Mouse (Mus musculus) limb, embryonic 13.5 days (tissue): Measurements from ENCODE around the gene Gm20388. TPM values are rescaled to one million over a fixed set of nuclear protein-coding genes. Genes with fewer than 3 reads are reported as not detected.
"Not testable (repeated sequence)": the region's sequence is repeated elsewhere in the genome, so short reads cannot be mapped to it uniquely, and the experiment has no call there.

Experiments used
- ATAC-seq: fragments of 200-750 bp; cut with Nextera tagmentation; 2 replicates; pipeline ENCODE4 v1.8.0; 2017; ENCODE audit warnings: low read depth, moderate number of reproducible peaks, moderate TSS enrichment; ENCODE audit not compliant: low FRiP score
- H3K27ac ChIP-seq: fragments of 300-500 bp; sonication (generic); 2 replicates; pipeline ENCODE4 v1.5.1; 2015; ENCODE audit warnings: inconsistent platforms, mild to moderate bottlenecking, moderate library complexity
- H3K27me3 ChIP-seq: fragments of 300-500 bp; sonication (generic); 2 replicates; pipeline ENCODE4 v1.6.1; 2015; ENCODE audit warnings: mild to moderate bottlenecking, inconsistent platforms
- H3K36me3 ChIP-seq: fragments of 300-500 bp; sonication (generic); 2 replicates; pipeline ENCODE4 v1.6.1; 2015; ENCODE audit warnings: inconsistent platforms, mild to moderate bottlenecking, moderate library complexity
- H3K4me1 ChIP-seq: fragments of 300-500 bp; sonication (generic); 2 replicates; pipeline ENCODE4 v1.6.1; 2015; ENCODE audit warnings: inconsistent platforms
- H3K4me2 ChIP-seq: fragments of 300-500 bp; sonication (generic); replicated peaks from 2 replicates; pipeline ENCODE4 v1.6.1; 2015; ENCODE audit warnings: inconsistent platforms, mild to moderate bottlenecking, moderate library complexity
- H3K4me3 ChIP-seq: fragments of 300-500 bp; sonication (generic); 2 replicates; pipeline ENCODE4 v1.5.1; 2015; ENCODE audit warnings: moderate library complexity, mild to moderate bottlenecking, inconsistent platforms
- H3K9ac ChIP-seq: fragments of 300-500 bp; sonication (generic); 2 replicates; pipeline ENCODE4 v1.6.1; 2015; ENCODE audit warnings: mild to moderate bottlenecking, inconsistent platforms
- H3K9me3 ChIP-seq: fragments of 300-500 bp; sonication (generic); 2 replicates; pipeline ENCODE4 v1.6.1; 2016; ENCODE audit warnings: inconsistent platforms
- WGBS: fragments of 180-500 bp; shearing (Covaris S2); methylation state at CpG from one replicate; pipeline ENCODE4 v1.1.7; 2015; 5-methylcytosine and 5-hydroxymethylcytosine counted together
- polyA plus RNA-seq: library from polyadenylated mRNA; unstranded; fragments of >200 nt; fragmentation: Nextera tagmentation; extraction: Ambion mirVana; gene quantifications from 2 replicates; pipeline ENCODE4 v1.2.1, GENCODE M21; 2015

The Gm20388 gene
- polyA plus RNA-seq, 1 experiment from 2014 or later: 7.1 TPM

- peak overlapping the region; percentile 7; the same call in 1 of the 2 replicates for H3K4me2 ChIP-seq
- no peak for ATAC-seq
- 13% methylated on average over 10 of the region's 10 CpGs for WGBS
Observed at GRCm38 (mm10) chr8:120352096-120352495, 441.5 kb downstream of the Gm20388 start.

GRCm38 (mm10) chr8:120356067-120356466, 445.4 kb downstream of the Gm20388 start:
- H3K27me3 ChIP-seq: no peaks in the 10 kb centered on the region
- WGBS: 76% methylated on average over 9 of the region's 9 CpGs
- H3K4me2 ChIP-seq: no peak overlapping the region
- no peaks in the 10 kb centered on the region for H3K9me3 ChIP-seq
- no peak overlapping the region for H3K9ac ChIP-seq
- H3K4me1 ChIP-seq: peaks cover 55% of the 10 kb centered on the region
- H3K27ac ChIP-seq: no peak overlapping the region
- no peak for ATAC-seq
- no peak overlapping the region for H3K4me3 ChIP-seq
- peaks cover 3% of the 10 kb centered on the region; the same call in 1 of the 2 replicates for H3K36me3 ChIP-seq

More at GRCm38 (mm10) chr8:120352096-120352495, 441.5 kb downstream of the Gm20388 start:
- peaks cover 3% of the 10 kb centered on the region; the same call in 1 of the 2 replicates for H3K36me3 ChIP-seq
- H3K27ac ChIP-seq: 0 out of 2 replicates have a peak overlapping the region, but pooled peaks have one; percentile 29
- no peaks in the 10 kb centered on the region for H3K9me3 ChIP-seq
- peaks cover 59% of the 10 kb centered on the region for H3K4me1 ChIP-seq
- H3K4me3 ChIP-seq: no peak overlapping the region
- no peak overlapping the region for H3K9ac ChIP-seq
- no peaks in the 10 kb centered on the region for H3K27me3 ChIP-seq

GRCm38 (mm10) chr8:120357504-120357903, 446.9 kb downstream of the Gm20388 start:
- Histone ChIP-seq H3K4me2 (no peak overlapping the region), H3K4me3 (no peak overlapping the region), H3K27ac (no peak overlapping the region), H3K9ac (no peak overlapping the region), H3K4me1 (peaks cover 49% of the 10 kb centered on the region), H3K27me3 (no peaks in the 10 kb centered on the region), H3K36me3 (peaks cover 3% of the 10 kb centered on the region; the same call in 1 of the 2 replicates), H3K9me3 (no peaks in the 10 kb centered on the region)
- ATAC-seq: no peak
- WGBS: 63% methylated on average over 6 of the region's 6 CpGs

GRCm38 (mm10) chr8:120361301-120361700, 450.7 kb downstream of the Gm20388 start:
- no peak overlapping the region for H3K27ac ChIP-seq
- 85% methylated on average over 8 of the region's 8 CpGs for WGBS
- no peak overlapping the region for H3K4me2 ChIP-seq
- H3K9ac ChIP-seq: no peak overlapping the region
- no peaks in the 10 kb centered on the region for H3K36me3 ChIP-seq
- no peaks in the 10 kb centered on the region for H3K27me3 ChIP-seq
- ATAC-seq: no peak
- H3K4me1 ChIP-seq: peaks cover 56% of the 10 kb centered on the region
- H3K9me3 ChIP-seq: no peaks in the 10 kb centered on the region
- no peak overlapping the region for H3K4me3 ChIP-seq

GRCm38 (mm10) chr8:120363552-120364071, 453.0 kb downstream of the Gm20388 start:
- no peaks in the 10 kb centered on the region for H3K36me3 ChIP-seq
- no peak overlapping the region for H3K27ac ChIP-seq
- H3K27me3 ChIP-seq: no peaks in the 10 kb centered on the region
- no peak overlapping the region for H3K4me2 ChIP-seq
- peaks cover 58% of the 10 kb centered on the region for H3K4me1 ChIP-seq
- WGBS: 56% methylated on average over 10 of the region's 10 CpGs
- no peak overlapping the region for H3K4me3 ChIP-seq
- no peak for ATAC-seq
- no peak overlapping the region for H3K9ac ChIP-seq
- H3K9me3 ChIP-seq: no peaks in the 10 kb centered on the region

- H3K27ac ChIP-seq: no peak overlapping the region; the same call in 1 of the 2 replicates
- no peaks in the 10 kb centered on the region for H3K27me3 ChIP-seq
- H3K4me3 ChIP-seq: no peak overlapping the region
- WGBS: 44% methylated on average over 7 of the region's 7 CpGs
- H3K9ac ChIP-seq: no peak overlapping the region
- no peaks in the 10 kb centered on the region for H3K9me3 ChIP-seq
- no peak for ATAC-seq
- H3K4me1 ChIP-seq: peaks cover 64% of the 10 kb centered on the region
- no peaks in the 10 kb centered on the region for H3K36me3 ChIP-seq
- H3K4me2 ChIP-seq: no peak overlapping the region
Observed at GRCm38 (mm10) chr8:120364093-120364725, 453.6 kb downstream of the Gm20388 start.

GRCm38 (mm10) chr8:120366840-120367239, 456.2 kb downstream of the Gm20388 start:
- Histone ChIP-seq H3K9ac (no peak overlapping the region), H3K36me3 (no peaks in the 10 kb centered on the region), H3K4me2 (no peak overlapping the region), H3K9me3 (no peaks in the 10 kb centered on the region), H3K4me1 (peaks cover 68% of the 10 kb centered on the region), H3K27me3 (no peaks in the 10 kb centered on the region), H3K27ac (no peak overlapping the region), H3K4me3 (no peak overlapping the region)
- WGBS: 85% methylated on average over 6 of the region's 6 CpGs
- no peak for ATAC-seq

GRCm38 (mm10) chr8:120368191-120368590, 457.6 kb downstream of the Gm20388 start:
- not testable (repeated sequence) for ATAC-seq, H3K27me3 ChIP-seq, H3K9ac ChIP-seq, H3K36me3 ChIP-seq, H3K9me3 ChIP-seq, H3K4me3 ChIP-seq
- Histone ChIP-seq H3K4me1 (peaks cover 60% of the 10 kb centered on the region), H3K27ac (peak overlapping the region; percentile 55; the same call in 1 of the 2 replicates), H3K4me2 (0 out of 2 replicates have a peak overlapping the region, but pooled peaks have one; percentile 21)
- 75% methylated on average over 1 of the region's 1 CpGs for WGBS

- Histone ChIP-seq H3K27me3 (no peaks in the 10 kb centered on the region), H3K4me3 (no peak overlapping the region), H3K27ac (peak overlapping the region; percentile 70), H3K4me1 (peaks cover 61% of the 10 kb centered on the region), H3K9ac (peak overlapping the region; percentile 35; the same call in 1 of the 2 replicates), H3K4me2 (peak overlapping the region; percentile 21), H3K9me3 (no peaks in the 10 kb centered on the region), H3K36me3 (no peaks in the 10 kb centered on the region)
- peak; percentile 59; the same call in 1 of the 2 replicates for ATAC-seq
- WGBS: 25% methylated on average over 11 of the region's 11 CpGs
Observed at GRCm38 (mm10) chr8:120368814-120369649, 458.4 kb downstream of the Gm20388 start.

GRCm38 (mm10) chr8:120369956-120370355, 459.3 kb downstream of the Gm20388 start:
- Histone ChIP-seq H3K9me3 (no peaks in the 10 kb centered on the region), H3K27me3 (no peaks in the 10 kb centered on the region), H3K4me2 (no peak overlapping the region), H3K4me1 (peaks cover 65% of the 10 kb centered on the region), H3K36me3 (no peaks in the 10 kb centered on the region), H3K9ac (no peak overlapping the region), H3K4me3 (no peak overlapping the region), H3K27ac (peak overlapping the region; percentile 48; the same call in 1 of the 2 replicates)
- 54% methylated on average over 7 of the region's 7 CpGs for WGBS
- ATAC-seq: no peak

- Histone ChIP-seq H3K9me3 (no peaks in the 10 kb centered on the region), H3K27me3 (no peaks in the 10 kb centered on the region), H3K4me2 (no peak overlapping the region), H3K4me3 (no peak overlapping the region), H3K4me1 (peaks cover 69% of the 10 kb centered on the region), H3K9ac (no peak overlapping the region), H3K36me3 (no peaks in the 10 kb centered on the region), H3K27ac (no peak overlapping the region)
- 66% methylated on average over 4 of the region's 4 CpGs for WGBS
- no peak for ATAC-seq
Observed at GRCm38 (mm10) chr8:120370461-120370860, 459.8 kb downstream of the Gm20388 start.

- no peaks in the 10 kb centered on the region for H3K27me3 ChIP-seq
- H3K9ac ChIP-seq: no peak overlapping the region
- WGBS: 74% methylated on average over 5 of the region's 5 CpGs
- no peaks in the 10 kb centered on the region for H3K9me3 ChIP-seq
- H3K27ac ChIP-seq: no peak overlapping the region
- no peak overlapping the region for H3K4me2 ChIP-seq
- no peak overlapping the region for H3K4me3 ChIP-seq
- H3K36me3 ChIP-seq: no peaks in the 10 kb centered on the region
- H3K4me1 ChIP-seq: peaks cover 67% of the 10 kb centered on the region
- ATAC-seq: no peak
Observed at GRCm38 (mm10) chr8:120371146-120371545, 460.5 kb downstream of the Gm20388 start.
